Mouse (Mus musculus) kidney, adult 2 months (tissue): ENCODE data around the gene Ppfibp1.

Experiments
- CTCF ChIP-seq: fragments of 200-500 bp; conservative IDR thresholded peaks from 2 replicates; pipeline ENCODE4 v1.5.1; 2011; ENCODE audit warnings: low read depth, mild to moderate bottlenecking, control low read depth, low read length, moderate library complexity, mixed read lengths; ENCODE audit not compliant: insufficient read depth, insufficient read length
- POLR2A ChIP-seq: fragments of 200-500 bp; IDR thresholded peaks from one replicate; pipeline ENCODE4 v1.6.1; 2011; ENCODE audit warnings: low read depth, low read length, control low read depth

GRCm38 (mm10) chr6:146880296-146880695 is 8.0 kb upstream of the Ppfibp1 start:
- TF ChIP-seq POLR2A (no peak), CTCF (no peak)
